Mouse (Mus musculus) hindbrain, postnatal 0 days (tissue): Measurements from ENCODE around the gene Sec61a2. TPM values are rescaled to one million over a fixed set of nuclear protein-coding genes. Genes with fewer than 3 reads are reported as not detected.

ENCODE experiments used
- ATAC-seq: fragments of 200-750 bp; cut with Nextera tagmentation; 2 replicates; pipeline ENCODE4 v1.8.0; 2017; ENCODE audit warnings: mild to moderate bottlenecking, moderate TSS enrichment, moderate library complexity
- DNase-seq: peaks from one replicate; pipeline ENCODE4 v3.0.0-alpha.2; 2015; ENCODE audit warnings: low spot score
- H3K27ac ChIP-seq: fragments of 300-500 bp; sonication (generic); 2 replicates; pipeline ENCODE4 v1.5.1; 2014; ENCODE audit warnings: mild to moderate bottlenecking
- H3K27me3 ChIP-seq: fragments of 300-500 bp; sonication (generic); 2 replicates; pipeline ENCODE4 v1.6.1; 2014; ENCODE audit warnings: low read length, mixed read lengths; ENCODE audit not compliant: insufficient read depth
- H3K36me3 ChIP-seq: fragments of 300-500 bp; sonication (generic); 2 replicates; pipeline ENCODE4 v1.6.1; 2014; ENCODE audit warnings: low read length, mixed read lengths; ENCODE audit not compliant: insufficient read depth
- H3K4me1 ChIP-seq: fragments of 300-500 bp; sonication (generic); 2 replicates; pipeline ENCODE4 v1.6.1; 2014; ENCODE audit warnings: antibody characterized with exemption, low read length, mixed read lengths; ENCODE audit not compliant: insufficient read depth
- H3K4me2 ChIP-seq: fragments of 300-500 bp; sonication (generic); 2 replicates; pipeline ENCODE4 v1.6.1; 2014; ENCODE audit warnings: low read depth, mild to moderate bottlenecking, low read length, moderate library complexity, mixed read lengths
- H3K4me3 ChIP-seq: fragments of 300-500 bp; sonication (generic); 2 replicates; pipeline ENCODE4 v1.5.1; 2014; ENCODE audit warnings: low read length
- H3K9ac ChIP-seq: fragments of 300-500 bp; sonication (generic); replicated peaks from 2 replicates; pipeline ENCODE4 v1.6.1; 2014; ENCODE audit warnings: mild to moderate bottlenecking, low read length, moderate library complexity, mixed read lengths
- H3K9me3 ChIP-seq: fragments of 300-500 bp; sonication (generic); 2 replicates; pipeline ENCODE4 v1.6.1; 2016; ENCODE audit warnings: low read length, mixed read lengths
- CTCF ChIP-seq: IDR thresholded peaks from 2 replicates; pipeline ENCODE4 v1.5.1; 2016; ENCODE audit warnings: antibody characterized with exemption, control low read depth, low read depth
- WGBS: fragments of 180-500 bp; shearing (Covaris S2); extraction: QIAGEN DNeasy Blood & Tissue Kit; methylation state at CpG from one replicate; pipeline ENCODE4 v1.1.7; 2014; 5-methylcytosine and 5-hydroxymethylcytosine counted together
- polyA plus RNA-seq: library from polyadenylated mRNA; unstranded; fragments of >200 nt; fragmentation: Nextera tagmentation; extraction: Ambion mirVana; gene quantifications from 2 replicates; pipeline ENCODE4 v1.2.1, GENCODE M21; 2015
- total RNA-seq: library from RNA; depleted of rRNA; stranded (reverse); fragments of >200 nt; gene quantifications from 2 replicates; pipeline ENCODE4 v1.2.3, GENCODE M21; 2014; rRNA removed

The Sec61a2 gene
- total and polyA plus RNA-seq, 2 experiments from 2014 or later = 104 to 127 TPM

- DNase-seq (no peak), ATAC-seq (no peak)
- H3K4me3 ChIP-seq = no peak overlapping the region
- no peaks in the 10 kb centered on the region for H3K27me3 ChIP-seq
- H3K4me2 ChIP-seq = no peak overlapping the region
- H3K9ac ChIP-seq = no peak overlapping the region
- no peaks in the 10 kb centered on the region for H3K4me1 ChIP-seq
- no peak for TF ChIP-seq CTCF
- no peak overlapping the region for H3K27ac ChIP-seq
- 96% methylated on average over 5 of the region's 5 CpGs for WGBS
- peaks cover 21% of the 10 kb centered on the region; the same call in 1 of the 2 replicates for H3K36me3 ChIP-seq
- H3K9me3 ChIP-seq = no peaks in the 10 kb centered on the region
Observed at GRCm38 (mm10) chr2:5825265-5825913, 69.8 kb downstream of the Sec61a2 start.

GRCm38 (mm10) chr2:5824685-5825084 is 70.5 kb downstream of the Sec61a2 start:
- H3K9me3 ChIP-seq = no peaks in the 10 kb centered on the region
- TF ChIP-seq CTCF = no peak
- peaks cover 28% of the 10 kb centered on the region for H3K36me3 ChIP-seq
- no peaks in the 10 kb centered on the region for H3K27me3 ChIP-seq
- H3K4me1 ChIP-seq = no peaks in the 10 kb centered on the region
- H3K27ac ChIP-seq = no peak overlapping the region
- no peak overlapping the region for H3K9ac ChIP-seq
- ATAC-seq (no peak), DNase-seq (no peak)
- 89% methylated on average over 5 of the region's 5 CpGs for WGBS
- H3K4me3 ChIP-seq = no peak overlapping the region
- H3K4me2 ChIP-seq = no peak overlapping the region

DNA sequence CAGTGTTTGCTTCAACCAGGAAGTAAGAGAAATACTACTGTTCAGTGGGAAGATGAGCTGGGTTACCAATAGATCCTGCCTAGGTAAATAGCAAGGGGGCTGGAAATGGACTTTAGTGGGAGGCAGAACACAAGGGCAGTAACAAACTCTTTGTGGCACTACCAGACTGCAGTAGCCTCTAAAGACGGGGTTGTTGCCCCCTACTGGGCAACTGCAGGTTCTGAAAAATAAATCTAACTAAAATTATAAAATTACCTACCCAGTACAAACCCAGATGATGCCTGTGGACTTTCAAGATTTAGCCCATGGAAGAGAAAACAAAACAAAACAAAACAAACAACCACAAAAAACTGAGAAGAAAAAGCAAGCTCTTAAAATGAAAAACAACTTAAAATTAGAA is 71.0 kb downstream of the Sec61a2 start:
- Histone ChIP-seq H3K9ac (no peak overlapping the region), H3K9me3 (no peaks in the 10 kb centered on the region), H3K27ac (no peak overlapping the region), H3K27me3 (no peaks in the 10 kb centered on the region), H3K4me2 (no peak overlapping the region), H3K4me3 (no peak overlapping the region), H3K4me1 (no peaks in the 10 kb centered on the region), H3K36me3 (peaks cover 28% of the 10 kb centered on the region)
- DNase-seq = peak; percentile 58
- 11% methylated on average over 1 of the region's 1 CpGs for WGBS
- peak; percentile 56 for TF ChIP-seq CTCF
- no peak for ATAC-seq

DNA sequence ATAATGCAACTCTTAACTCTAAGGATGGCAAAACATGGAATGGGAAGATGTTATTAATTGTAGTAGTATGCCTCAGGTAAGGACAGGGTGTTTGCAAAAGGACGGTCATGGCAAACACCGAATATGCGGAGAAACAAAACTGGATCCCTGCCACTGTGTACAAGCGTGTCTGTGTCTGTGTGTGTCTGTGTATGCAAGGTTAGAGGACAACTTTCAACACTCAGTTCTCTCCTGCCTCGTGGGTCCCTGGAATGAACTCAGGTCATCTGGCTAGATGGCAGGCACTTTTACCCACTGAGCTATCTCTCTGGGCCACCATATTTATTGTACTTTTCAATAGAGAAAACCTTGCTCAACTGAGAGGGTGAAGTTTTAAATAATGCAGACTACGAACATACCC is 72.8 kb downstream of the Sec61a2 start:
- Histone ChIP-seq H3K9me3 (no peaks in the 10 kb centered on the region), H3K9ac (no peak overlapping the region), H3K4me2 (no peak overlapping the region), H3K4me1 (no peaks in the 10 kb centered on the region), H3K27ac (no peak overlapping the region), H3K4me3 (no peak overlapping the region), H3K27me3 (no peaks in the 10 kb centered on the region), H3K36me3 (peaks cover 33% of the 10 kb centered on the region)
- ATAC-seq (no peak), DNase-seq (no peak)
- TF ChIP-seq CTCF = no peak
- 93% methylated on average over 6 of the region's 6 CpGs for WGBS

- Histone ChIP-seq H3K36me3 (peaks cover 29% of the 10 kb centered on the region), H3K4me3 (no peak overlapping the region), H3K4me1 (no peaks in the 10 kb centered on the region), H3K9ac (no peak overlapping the region), H3K9me3 (no peaks in the 10 kb centered on the region), H3K27ac (no peak overlapping the region), H3K27me3 (no peaks in the 10 kb centered on the region), H3K4me2 (no peak overlapping the region)
- ATAC-seq (no peak), DNase-seq (no peak)
- WGBS = 93% methylated on average over 10 of the region's 10 CpGs
- no peak for TF ChIP-seq CTCF
Observed at GRCm38 (mm10) chr2:5821264-5821663, 74.0 kb downstream of the Sec61a2 start.

Other genes with a start within 250 kb of the Sec61a2 start
- 15.5 and 16.6 TPM in 2 replicates for gene Camk1d, start 180.9 kb downstream of the Sec61a2 start, total RNA-seq
- 7.2 and 7.7 TPM in 2 replicates for gene Camk1d, start 180.9 kb downstream of the Sec61a2 start, polyA plus RNA-seq
- 14.9 and 23.2 TPM in 2 replicates for gene Nudt5, start 50.4 kb downstream of the Sec61a2 start, total RNA-seq
- gene Nudt5, start 50.4 kb downstream of the Sec61a2 start, polyA plus RNA-seq = 16.9 and 18.1 TPM in 2 replicates
- 91.0 and 110 TPM in 2 replicates for gene Cdc123, start 50.3 kb downstream of the Sec61a2 start, total RNA-seq
- 234 and 237 TPM in 2 replicates for gene Cdc123, start 50.3 kb downstream of the Sec61a2 start, polyA plus RNA-seq
- gene Gm13199, start 32.5 kb downstream of the Sec61a2 start, total RNA-seq = 0.58 and 0.83 TPM in 2 replicates
- 0.54 TPM in 1 of 2 replicates, not detected in the other for gene Gm13199, start 32.5 kb downstream of the Sec61a2 start, polyA plus RNA-seq
- gene Dhtkd1, start 47.4 kb upstream of the Sec61a2 start, total RNA-seq = 6.6 and 9.3 TPM in 2 replicates
- 3.7 and 4.9 TPM in 2 replicates for gene Dhtkd1, start 47.4 kb upstream of the Sec61a2 start, polyA plus RNA-seq
- gene Upf2, start 56.0 kb upstream of the Sec61a2 start, total RNA-seq = 3.5 and 6.2 TPM in 2 replicates
- 4.3 and 4.9 TPM in 2 replicates for gene Upf2, start 56.0 kb upstream of the Sec61a2 start, polyA plus RNA-seq
- 8.9 and 9.8 TPM in 2 replicates for gene Proser2, start 234.8 kb upstream of the Sec61a2 start, total RNA-seq
- gene Proser2, start 234.8 kb upstream of the Sec61a2 start, polyA plus RNA-seq = 8.0 and 10.2 TPM in 2 replicates